Mouse (Mus musculus) regulatory T cell (primary cell): Measurements from ENCODE around the gene Plscr3.

Experiments used
- in situ Hi-C: fragments of 300-600 bp; cut with MboI, MseI; formaldehyde crosslinking; loops from one replicate; pipeline ENCODE4 v1.15.1; 2025; ENCODE audit warnings: high pct_unique_total_duplicates

Gene Plscr3

DNA sequence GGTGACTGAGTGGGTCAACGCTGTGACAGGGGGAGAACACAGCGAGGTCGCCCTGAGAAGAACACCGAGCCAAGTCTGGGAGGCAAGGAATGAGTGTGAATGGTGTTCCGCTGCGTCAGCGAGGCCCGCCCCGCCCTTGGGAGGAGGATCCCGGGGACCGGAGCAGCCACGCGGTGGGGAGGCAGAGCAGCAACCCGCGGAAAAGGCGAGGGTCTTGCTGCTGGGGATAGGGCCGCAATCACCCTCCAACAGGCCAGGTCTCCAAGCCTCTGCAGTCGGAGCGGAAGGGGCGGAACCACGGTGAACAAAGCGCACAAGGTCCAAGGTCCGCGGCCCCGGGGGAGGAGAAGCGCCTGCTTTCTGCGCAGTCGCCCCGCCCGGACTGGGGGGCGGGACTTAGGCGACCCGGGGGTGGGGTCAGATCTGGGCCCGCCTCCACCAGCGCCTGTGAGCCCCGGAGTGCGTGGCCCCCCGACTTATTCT lies at the start of gene Plscr3:
Gene Plscr3, plus strand, starts transcription at position 179 of the 483 bp plus-strand sequence.
- in situ Hi-C loops, result no loop called here

DNA sequence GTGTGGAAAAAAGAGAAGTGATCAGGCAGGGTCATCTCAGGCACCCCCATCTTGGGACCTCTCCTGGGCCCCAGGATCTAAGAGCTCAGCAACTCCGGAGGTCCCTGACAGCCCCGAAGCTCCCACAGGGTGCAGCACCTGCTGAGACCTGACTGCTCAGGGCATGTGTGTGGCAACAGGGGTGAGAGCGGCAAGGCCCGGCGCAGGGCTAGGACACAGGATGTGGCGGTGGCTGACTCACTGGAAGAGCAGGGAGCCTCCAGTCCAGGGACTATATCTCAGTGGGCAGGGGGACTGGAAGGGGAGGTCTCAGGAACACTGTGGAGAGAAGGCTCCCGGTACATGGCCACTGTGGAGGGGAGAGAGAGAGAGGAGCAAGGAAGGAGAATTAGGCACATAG lies 48.3 kb upstream of the Plscr3 start:
- in situ Hi-C loops, result loop anchor here (25.0 kb wide), 1 partner anchor 1611 kb away; no protein-coding TSS in a partner anchor

DNA sequence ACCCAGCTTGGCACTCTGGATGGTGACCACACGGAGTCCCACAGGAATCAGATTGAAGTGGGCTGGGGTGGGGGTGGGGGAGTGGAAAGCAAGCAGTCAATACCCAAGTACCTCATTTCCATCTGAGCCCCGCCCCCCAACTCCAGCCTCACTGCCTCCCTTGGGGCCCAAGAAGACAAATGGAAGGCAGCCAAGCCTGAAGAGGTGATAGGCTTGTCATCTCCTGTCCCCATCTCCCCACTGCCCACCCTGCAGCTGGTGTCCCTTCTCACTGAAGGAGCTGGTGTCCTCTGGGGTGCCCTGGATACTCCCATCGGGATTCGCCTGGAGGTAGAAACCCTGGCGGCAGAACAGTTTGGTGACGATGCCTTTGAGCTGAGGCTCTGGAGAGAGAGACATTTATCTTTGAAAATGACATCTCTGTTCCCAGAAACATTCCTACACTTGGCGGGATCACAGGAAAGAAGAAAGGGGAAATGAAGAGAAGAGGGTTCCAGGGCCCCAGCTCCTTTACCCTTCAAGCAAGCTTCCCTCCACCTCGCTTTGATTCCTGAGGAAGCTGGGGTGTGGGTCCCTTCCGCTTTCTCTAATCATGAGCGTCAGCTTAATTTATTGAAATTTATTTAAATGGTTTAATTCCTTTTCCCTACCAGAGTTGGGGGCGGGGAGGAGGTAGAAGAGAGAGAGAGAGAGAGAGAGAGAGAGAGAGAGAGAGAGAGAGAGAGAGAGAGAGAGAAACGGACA lies 46.6 kb upstream of the Plscr3 start:
- in situ Hi-C loops, result loop anchor here (5.0 to 25.0 kb wide), 2 partner anchors 32 to 1612 kb away; partner anchors contain the start of gene Zbtb4

DNA sequence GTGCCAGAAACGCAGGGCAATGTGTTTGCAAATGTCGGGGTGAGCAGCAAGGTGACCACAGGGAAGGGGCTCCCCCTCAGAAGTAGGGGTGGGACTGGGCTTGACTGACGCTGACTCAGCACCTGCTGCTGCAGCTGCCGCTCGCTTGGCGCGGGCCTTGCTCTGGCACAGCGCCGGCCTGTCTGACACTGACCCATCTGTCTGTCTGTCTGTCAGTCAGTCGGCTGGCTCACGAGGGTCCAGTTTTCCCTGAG lies 46.1 kb upstream of the Plscr3 start:
- in situ Hi-C loops, result loop anchor here (5.0 kb wide), 1 partner anchor 33 kb away; the partner anchor contains the start of gene Zbtb4

DNA sequence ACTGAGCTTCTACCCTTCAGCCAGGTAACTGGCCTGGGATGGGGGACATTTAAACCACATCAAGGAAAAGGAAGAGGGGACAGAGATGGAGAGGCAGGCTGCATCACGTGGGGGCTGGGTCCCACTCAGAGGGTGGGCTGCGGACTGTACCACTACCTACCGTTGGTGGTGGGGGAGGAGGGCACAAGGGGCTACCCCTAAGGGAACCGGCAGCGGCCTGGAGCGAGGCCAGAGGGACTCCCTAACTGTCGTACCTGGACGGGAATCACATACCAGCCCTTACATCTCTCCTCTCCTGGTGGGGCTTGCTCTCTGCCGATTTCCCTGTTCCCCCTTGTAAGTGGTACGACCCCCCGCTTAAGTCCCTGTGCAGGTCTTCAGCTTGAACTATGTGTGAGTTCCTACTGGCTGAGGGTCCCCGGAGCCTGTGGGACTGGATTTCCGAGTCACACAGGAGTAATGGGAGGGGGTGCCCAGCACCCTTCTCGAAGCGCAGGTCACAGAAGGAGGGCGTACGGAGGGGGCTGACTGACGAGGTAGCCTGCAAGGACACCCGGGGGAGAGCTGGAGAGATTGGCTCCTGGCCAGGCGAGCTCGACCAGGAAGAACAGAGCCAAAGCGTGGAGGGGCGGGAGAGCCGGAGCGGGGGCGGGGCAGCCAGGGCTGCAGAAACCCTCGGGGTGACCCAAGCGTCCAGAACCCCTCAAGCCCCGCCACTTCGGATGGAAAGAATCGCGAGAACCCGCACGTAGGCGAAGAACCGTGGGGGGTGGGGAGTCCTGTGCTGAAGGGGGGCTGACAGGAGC lies 45.6 kb upstream of the Plscr3 start:
- in situ Hi-C loops, result loop anchor here (5.0 kb wide), 1 partner anchor 33 kb away; the partner anchor contains the start of gene Zbtb4

DNA sequence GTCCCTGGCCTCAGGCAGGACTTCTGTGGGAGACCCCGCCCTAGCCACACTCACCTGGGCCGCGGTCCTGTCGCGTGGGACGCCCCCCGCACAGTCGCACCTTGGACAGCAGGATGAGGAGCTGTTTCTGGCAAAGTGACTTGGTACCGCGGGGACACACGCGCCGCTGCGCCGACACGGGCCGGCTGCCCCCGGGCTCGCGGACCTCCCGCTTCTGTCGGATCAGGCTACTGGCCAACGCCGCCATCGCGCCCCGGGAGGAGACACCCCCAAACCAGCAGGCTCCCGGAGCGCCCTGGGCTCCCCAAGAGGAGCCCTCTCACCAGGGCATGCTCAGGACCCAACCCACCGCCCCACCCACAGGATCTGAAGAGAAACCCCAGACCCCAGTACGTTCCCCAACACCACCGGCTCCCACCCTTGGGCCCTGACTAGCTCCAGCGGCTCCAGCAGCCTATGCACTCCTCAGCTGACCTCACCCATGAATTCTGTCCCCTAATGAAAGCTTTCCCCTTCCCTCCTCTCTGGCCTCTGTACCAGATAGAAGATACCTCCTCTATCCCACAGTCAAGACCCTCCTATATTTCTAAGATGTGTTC lies 44.7 kb upstream of the Plscr3 start, which contains the start of gene Fgf11:
Gene Fgf11, minus strand, starts transcription at position 479 of the 599 bp plus-strand sequence.
- in situ Hi-C loops, result loop anchor here (5.0 kb wide), 1 partner anchor 34 kb away; the partner anchor contains the start of gene Zbtb4

DNA sequence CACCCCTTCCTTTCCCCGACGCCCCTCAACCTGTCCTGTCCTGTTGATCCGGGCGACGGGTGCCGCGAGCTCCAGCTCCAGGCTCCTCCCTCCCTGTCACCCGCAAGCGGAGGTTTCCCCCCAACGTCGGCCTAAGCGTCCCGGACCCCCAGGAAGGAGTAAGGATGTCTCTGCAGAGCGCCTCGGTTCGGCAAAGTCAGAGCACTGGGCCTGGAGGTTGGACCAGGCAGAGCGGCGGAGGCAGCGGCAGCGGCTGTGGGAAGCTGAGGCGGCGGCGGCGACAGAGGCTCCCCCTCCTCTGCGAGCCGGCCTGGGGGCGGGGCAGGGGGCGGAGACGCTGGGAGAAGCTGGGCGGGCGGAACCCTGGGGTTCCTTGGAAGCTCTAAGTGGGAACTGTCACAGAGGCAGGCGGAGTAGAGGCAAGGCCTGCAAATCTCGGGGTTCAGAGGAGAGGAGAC lies 43.5 kb upstream of the Plscr3 start:
- in situ Hi-C loops, result loop anchor here (5.0 kb wide), 1 partner anchor 35 kb away; the partner anchor contains the start of gene Zbtb4

DNA sequence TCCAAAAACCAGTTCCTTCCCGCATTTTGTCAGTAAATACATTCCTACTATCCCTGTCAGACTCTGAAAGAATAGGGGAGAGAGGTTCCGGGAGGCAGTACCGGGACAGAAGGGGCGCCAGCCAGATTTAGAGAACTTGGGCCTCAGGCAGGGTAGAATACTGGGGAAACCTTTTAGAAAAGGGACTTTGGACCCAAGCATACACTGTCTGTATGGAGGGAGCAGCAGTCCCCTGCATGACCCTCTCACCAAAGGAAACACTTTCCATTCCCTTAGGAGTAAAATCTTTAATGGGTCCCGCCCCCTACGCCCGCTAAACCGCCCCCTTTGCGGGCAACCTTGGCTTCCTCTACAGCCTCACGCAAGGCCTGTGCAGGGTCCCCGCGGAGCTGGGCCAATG lies 42.8 kb upstream of the Plscr3 start:
- in situ Hi-C loops, result loop anchor here (5.0 kb wide), 1 partner anchor 36 kb away; the partner anchor contains the start of gene Zbtb4

DNA sequence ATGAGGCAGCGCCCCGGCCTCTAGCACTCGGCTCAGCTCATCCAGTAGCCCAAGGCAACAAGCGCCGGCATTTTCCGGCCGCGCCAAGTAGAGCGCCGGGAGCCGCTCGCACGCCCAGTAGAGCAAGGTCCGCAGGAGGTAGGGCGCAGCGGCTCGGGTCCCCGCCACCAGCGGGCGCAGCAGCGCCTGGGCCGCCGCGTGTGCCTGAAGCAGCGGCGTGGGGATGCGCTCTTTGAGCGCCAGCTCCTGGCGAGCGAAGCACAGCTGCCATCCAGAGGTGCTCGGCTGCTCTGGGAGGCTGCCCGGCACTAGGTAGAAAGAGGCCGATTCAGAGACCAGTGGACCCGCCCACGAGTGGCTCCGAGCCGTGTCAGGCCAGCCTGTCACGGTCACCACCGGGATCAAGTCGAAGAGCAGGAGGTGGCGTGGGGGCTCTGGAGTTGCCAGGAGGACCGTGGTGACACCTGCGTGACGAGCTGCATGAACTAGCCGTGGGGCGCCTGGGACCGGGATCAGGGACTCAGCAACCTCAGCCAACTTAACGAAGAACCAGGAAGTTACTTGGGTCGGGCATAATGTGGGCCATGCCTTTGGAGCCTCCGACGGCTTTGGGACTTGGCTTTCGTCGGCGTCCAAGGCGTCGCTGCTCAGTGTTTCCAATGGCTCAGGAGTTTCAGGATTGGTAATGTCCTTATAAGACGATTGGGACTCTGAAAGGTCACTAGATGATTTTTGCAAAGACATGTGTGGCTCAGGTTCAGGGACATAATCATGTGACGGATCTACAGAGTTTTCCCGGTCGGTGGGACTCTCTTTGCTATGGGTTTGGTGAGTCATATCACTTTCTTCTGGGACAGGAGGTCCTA lies 42.2 kb upstream of the Plscr3 start:
- in situ Hi-C loops, result loop anchor here (5.0 kb wide), 1 partner anchor 37 kb away; the partner anchor contains the start of gene Zbtb4

DNA sequence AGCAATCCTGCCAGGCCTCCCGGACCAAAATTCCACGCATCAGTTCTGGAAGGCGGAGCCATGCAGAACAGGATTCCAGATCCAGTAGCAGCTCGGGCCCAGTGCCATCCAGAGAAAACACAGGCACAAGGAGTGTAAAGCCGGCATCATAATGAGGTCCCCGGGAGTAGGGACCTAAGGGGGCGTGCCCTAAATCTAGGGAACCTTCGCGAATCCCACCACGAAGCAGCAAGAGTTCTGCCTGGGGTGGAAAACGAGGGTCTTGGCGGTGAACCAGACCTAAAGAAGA lies 41.6 kb upstream of the Plscr3 start:
- in situ Hi-C loops, result loop anchor here (5.0 kb wide), 1 partner anchor 37 kb away; the partner anchor contains the start of gene Zbtb4

DNA sequence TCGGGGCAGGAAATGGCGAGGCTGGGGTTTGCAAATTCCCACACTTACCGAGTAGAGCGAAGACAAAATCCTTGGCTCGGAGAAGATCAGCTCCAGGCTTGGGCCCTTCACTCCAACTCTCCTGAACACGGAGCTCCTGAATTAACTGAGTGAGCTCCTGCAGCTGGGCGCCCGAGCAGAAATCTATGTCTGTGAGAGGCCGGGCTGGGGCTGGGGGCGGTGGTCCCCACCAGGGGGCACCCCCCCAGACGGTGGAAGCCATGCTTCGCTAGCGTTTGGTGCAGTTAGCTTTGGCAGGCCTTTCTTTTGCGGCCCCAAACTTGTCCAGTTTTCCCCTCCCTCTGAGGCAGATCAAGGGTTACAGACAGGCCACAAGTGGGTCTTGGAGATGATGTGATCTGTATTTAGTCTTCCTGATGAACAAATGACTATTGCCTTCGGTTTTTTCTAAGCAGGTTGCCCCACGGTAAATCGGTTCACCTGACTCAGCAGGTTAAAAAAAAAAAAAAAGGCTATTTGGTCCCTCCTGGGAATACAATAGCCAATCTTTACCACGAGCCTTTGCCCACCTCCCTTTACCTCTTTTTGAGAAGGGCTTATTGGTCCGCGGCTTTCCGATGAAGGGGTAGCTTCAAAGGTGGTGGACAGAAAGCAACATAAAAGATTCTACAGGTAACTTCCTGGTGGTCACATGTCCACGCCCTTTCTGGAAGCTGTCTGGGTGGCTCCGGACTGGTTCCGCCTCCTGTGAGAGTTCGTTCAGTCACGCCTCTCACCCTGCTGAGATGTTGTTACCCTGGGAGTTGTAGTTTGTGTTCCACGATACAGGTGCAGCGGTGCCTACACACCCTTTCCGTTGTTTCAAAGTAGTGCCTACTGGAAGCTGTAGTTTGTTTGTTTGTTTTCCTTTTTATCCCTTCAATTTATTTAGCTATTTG lies 40.9 kb upstream of the Plscr3 start, which contains the start of gene Tmem102:
Gene Tmem102, minus strand, starts transcription at position 653 of the 938 bp plus-strand sequence.
- in situ Hi-C loops, result loop anchor here (5.0 kb wide), 1 partner anchor 38 kb away; the partner anchor contains the start of gene Zbtb4

DNA sequence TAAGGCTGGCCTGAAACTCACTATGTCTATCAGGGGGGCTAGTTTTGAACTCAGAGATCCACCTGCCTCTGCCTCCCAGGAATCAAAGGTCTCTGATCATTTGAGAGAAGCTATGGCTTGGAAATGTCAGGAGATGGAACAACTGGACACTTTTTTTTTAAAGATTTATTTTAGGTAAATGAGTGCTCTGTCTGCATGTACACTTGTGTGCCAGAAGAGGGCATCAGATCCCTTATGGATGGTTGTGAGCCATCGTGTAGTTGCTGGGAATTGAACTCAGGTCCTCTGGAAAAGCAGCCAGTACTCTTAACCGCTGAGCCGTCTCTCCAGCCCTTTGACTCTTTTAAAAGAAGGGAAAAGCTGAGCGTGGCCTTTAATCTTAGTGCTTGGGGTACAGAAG lies 39.8 kb upstream of the Plscr3 start:
- in situ Hi-C loops, result no loop called here

DNA sequence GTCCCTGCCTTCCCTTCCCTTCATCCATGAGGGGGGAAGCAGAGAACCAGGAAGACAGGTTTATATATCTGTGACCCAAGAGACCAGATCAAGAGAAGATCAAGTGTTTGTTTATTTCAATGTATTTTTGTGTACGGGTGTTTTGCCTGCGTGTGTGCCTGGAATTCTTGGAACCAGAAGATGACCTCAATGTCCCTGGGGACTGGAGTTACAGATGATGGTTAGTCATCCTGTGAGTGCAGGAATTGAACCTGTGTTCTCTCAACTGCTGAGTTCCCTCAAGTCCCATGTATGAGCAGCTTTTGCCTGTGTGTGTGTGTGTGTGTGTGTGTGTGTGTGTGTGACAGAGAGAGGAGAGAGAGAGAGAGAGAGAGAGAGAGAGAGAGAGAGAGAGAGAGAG lies 38.5 kb upstream of the Plscr3 start:
- in situ Hi-C loops, result no loop called here

DNA sequence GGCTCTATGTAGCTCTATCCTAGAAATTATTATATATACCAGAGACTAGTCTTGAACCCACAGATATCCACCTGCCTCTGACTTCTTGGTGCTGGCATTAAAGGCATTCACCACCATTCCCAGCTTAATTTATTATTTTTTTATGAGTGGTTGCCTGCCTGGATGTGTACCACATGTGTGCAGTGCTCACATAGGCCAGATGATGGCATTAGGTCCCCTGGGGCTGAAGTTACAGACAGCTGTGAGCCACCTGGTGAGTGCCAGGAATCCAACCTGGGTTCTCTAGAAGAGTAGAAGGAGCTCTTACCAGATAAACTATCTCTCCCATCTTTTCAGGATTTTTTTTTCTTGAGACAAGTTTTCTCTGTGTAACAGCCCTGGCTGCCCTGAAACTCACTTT lies 35.9 kb upstream of the Plscr3 start:
- in situ Hi-C loops, result no loop called here

DNA sequence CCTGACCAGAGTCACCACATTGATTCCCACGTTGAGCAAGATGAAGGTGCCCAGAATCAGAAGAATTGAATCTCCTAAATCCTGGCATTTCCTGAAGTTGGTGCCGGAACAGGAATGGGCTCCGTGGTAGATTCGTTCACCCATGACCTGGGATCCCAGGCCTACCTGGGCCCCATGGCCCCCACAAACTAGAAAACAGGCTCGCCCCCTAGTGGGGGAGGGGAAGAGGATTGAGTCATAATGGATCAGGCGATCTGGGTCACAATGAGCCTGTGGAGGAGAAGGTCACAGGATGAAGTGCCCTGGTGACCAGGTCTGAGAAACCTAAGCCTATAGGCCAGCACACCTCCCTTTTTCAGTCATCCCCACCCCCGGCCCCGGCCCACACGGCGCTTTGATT lies 31.0 kb upstream of the Plscr3 start, which contains the start of gene Gm39566:
Gene Gm39566, minus strand, starts transcription at position 144 of the 400 bp plus-strand sequence.
- in situ Hi-C loops, result no loop called here

DNA sequence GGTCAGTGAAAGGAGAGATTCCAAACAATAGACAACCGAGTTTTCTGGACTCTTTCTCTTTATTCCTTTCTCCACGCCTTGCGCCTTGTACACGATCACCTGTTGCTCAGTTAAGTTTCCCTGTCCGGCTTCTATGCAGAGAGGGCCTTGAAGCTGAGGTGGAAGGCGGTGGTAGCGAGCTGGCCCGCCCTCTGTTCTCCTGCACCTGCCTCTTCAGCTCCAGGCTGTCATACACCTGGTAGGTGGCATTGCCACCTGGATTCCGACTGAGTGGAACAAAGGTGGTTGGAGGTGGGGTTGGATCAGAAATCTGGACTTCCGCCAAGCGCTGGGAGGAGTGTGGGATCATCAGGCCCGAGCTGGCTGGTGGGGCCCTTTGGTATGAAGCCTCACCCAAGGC lies 29.7 kb upstream of the Plscr3 start:
- in situ Hi-C loops, result no loop called here

DNA sequence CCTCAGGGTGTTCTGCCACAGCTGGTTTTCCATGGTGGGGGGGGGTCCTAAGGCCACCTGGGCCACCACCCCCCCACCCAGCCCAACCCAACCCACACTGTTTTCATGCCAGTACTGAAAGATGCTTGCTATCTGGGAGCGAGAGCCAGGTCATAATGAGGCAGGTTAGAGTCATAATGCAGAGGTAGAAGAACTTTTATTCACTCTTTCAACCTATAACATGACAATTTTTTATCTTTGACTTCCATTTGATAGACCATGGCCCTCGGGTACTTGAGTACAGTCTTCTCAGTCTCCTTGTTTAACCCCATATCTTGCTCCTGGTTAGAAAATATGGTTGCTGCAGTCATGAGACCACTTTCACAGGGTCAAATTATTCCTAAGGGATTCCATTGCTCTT lies 27.8 kb upstream of the Plscr3 start, which contains the start of gene Spem2:
Gene Spem2, minus strand, starts transcription at position 101 of the 400 bp plus-strand sequence.
- in situ Hi-C loops, result no loop called here

DNA sequence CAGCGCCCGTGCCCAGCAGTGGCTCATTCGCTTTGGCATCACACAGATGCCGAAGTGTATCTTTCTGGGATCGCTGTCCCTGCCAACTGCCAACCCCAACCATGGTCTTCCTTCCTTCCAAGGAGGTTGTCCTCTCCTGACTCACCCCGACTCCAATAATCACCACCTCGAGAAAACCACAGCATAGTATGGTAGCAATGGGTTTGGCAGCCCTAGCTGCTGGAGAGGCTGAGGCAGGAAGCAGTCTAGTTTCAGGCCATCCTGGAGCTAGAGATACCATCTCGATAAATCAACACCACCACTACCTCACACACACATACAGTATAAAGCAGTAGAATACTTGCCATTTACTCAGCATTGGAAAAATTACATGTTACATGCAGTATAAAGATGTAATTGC lies 27.3 kb upstream of the Plscr3 start:
- in situ Hi-C loops, result no loop called here

DNA sequence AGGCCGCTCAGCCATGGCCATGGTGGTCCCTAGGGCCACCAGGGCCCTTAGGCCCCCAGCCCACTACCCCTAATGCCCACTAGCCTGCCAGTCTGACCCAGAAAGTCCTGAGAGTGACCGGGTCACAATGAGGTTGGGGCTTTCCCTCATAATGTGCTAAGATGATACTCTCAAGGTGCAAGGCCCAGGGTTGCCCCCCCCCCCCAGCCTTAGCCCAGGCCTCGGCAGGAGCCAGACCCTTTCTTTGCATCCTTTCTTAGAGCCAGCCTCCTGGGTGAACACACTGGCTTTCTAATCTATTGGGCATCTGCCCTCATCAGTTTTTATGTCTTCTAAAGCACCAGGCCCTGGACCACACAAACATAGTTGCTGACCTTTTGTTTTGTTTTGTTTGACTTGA lies 24.1 kb upstream of the Plscr3 start, which contains the start of gene Spem1:
Gene Spem1, minus strand, starts transcription at position 101 of the 400 bp plus-strand sequence.
- in situ Hi-C loops, result no loop called here
